Mouse (Mus musculus): ENCODE measurements around the gene Pds5a. TPM values are rescaled to one million over a fixed set of nuclear protein-coding genes. Genes with fewer than 3 reads are reported as not detected.

Gene Pds5a
- polyA plus RNA-seq, 1 experiment from 2014 or later = 19.8 TPM

GRCm38 (mm10) chr5:65710267-65710666 is 12.2 kb upstream of the Pds5a start:
- H3K27ac ChIP-seq (ENCODE audit: low read length) = no peak overlapping the region
- no peaks in the 10 kb centered on the region for H3K27me3 ChIP-seq (replicated peaks; ENCODE audit: insufficient read depth, low read length)
- H3K4me2 ChIP-seq (replicated peaks; ENCODE audit: low read depth, low read length) = no peak overlapping the region
- H3K4me3 ChIP-seq (ENCODE audit: low read depth, low read length) = no peak overlapping the region
- no peaks in the 10 kb centered on the region for H3K4me1 ChIP-seq (ENCODE audit: insufficient read depth, low read depth, low read length)
- TF ChIP-seq CTCF (IDR thresholded peaks at IDR 0.05) (no peak), EP300 (IDR thresholded peaks at IDR 0.05) (no peak)
- no peak overlapping the region for H3K9ac ChIP-seq (replicated peaks; ENCODE audit: low read depth)
- no peaks in the 10 kb centered on the region for H3K36me3 ChIP-seq (ENCODE audit: insufficient read depth, low read length)
- DNase-seq (ENCODE audit: low spot score) (no peak), ATAC-seq (no peak)
- WGBS = 45% methylated on average over 8 of the region's 8 CpGs
- H3K9me3 ChIP-seq (ENCODE audit: low read length) = no peaks in the 10 kb centered on the region

- Histone ChIP-seq H3K9ac (replicated peaks; ENCODE audit: low read depth) (no peak overlapping the region), H3K9me3 (ENCODE audit: low read length) (no peaks in the 10 kb centered on the region), H3K27me3 (replicated peaks; ENCODE audit: insufficient read depth, low read length) (no peaks in the 10 kb centered on the region), H3K27ac (ENCODE audit: low read length) (no peak overlapping the region), H3K4me2 (replicated peaks; ENCODE audit: low read depth, low read length) (no peak overlapping the region), H3K36me3 (ENCODE audit: insufficient read depth, low read length) (no peaks in the 10 kb centered on the region), H3K4me1 (ENCODE audit: insufficient read depth, low read depth, low read length) (no peaks in the 10 kb centered on the region), H3K4me3 (ENCODE audit: low read depth, low read length) (no peak overlapping the region)
- ATAC-seq = no peak
- no peak for DNase-seq (ENCODE audit: low spot score)
- no peak for TF ChIP-seq CTCF (IDR thresholded peaks at IDR 0.05)
- TF ChIP-seq EP300 (IDR thresholded peaks at IDR 0.05) = no peak
- 48% methylated on average over 5 of the region's 5 CpGs for WGBS
Observed at GRCm38 (mm10) chr5:65706979-65707378, 8.9 kb upstream of the Pds5a start.

GRCm38 (mm10) chr5:65706171-65706570 is 8.1 kb upstream of the Pds5a start:
- Histone ChIP-seq H3K4me1 (ENCODE audit: insufficient read depth, low read depth, low read length) (no peaks in the 10 kb centered on the region), H3K9me3 (ENCODE audit: low read length) (no peaks in the 10 kb centered on the region), H3K9ac (replicated peaks; ENCODE audit: low read depth) (no peak overlapping the region), H3K4me3 (ENCODE audit: low read depth, low read length) (no peak overlapping the region), H3K36me3 (ENCODE audit: insufficient read depth, low read length) (no peaks in the 10 kb centered on the region), H3K27me3 (replicated peaks; ENCODE audit: insufficient read depth, low read length) (no peaks in the 10 kb centered on the region), H3K27ac (ENCODE audit: low read length) (no peak overlapping the region), H3K4me2 (replicated peaks; ENCODE audit: low read depth, low read length) (no peak overlapping the region)
- no peak for ATAC-seq
- peak; percentile 31 for DNase-seq (ENCODE audit: low spot score)
- 74% methylated on average over 4 of the region's 4 CpGs for WGBS
- peak; percentile 52 for TF ChIP-seq CTCF (IDR thresholded peaks at IDR 0.05)
- TF ChIP-seq EP300 (IDR thresholded peaks at IDR 0.05) = no peak

GRCm38 (mm10) chr5:65704765-65705678 is 6.9 kb upstream of the Pds5a start:
- no peak for TF ChIP-seq EP300 (IDR thresholded peaks at IDR 0.05)
- TF ChIP-seq CTCF (IDR thresholded peaks at IDR 0.05) = no peak
- Histone ChIP-seq H3K4me2 (replicated peaks; ENCODE audit: low read depth, low read length) (no peak overlapping the region), H3K4me1 (ENCODE audit: insufficient read depth, low read depth, low read length) (no peaks in the 10 kb centered on the region), H3K9me3 (ENCODE audit: low read length) (no peaks in the 10 kb centered on the region), H3K9ac (replicated peaks; ENCODE audit: low read depth) (no peak overlapping the region), H3K4me3 (ENCODE audit: low read depth, low read length) (no peak overlapping the region), H3K27me3 (replicated peaks; ENCODE audit: insufficient read depth, low read length) (no peaks in the 10 kb centered on the region), H3K36me3 (ENCODE audit: insufficient read depth, low read length) (no peaks in the 10 kb centered on the region), H3K27ac (ENCODE audit: low read length) (no peak overlapping the region)
- no peak for ATAC-seq
- no peak for DNase-seq (ENCODE audit: low spot score)
- 73% methylated on average over 12 of the region's 12 CpGs for WGBS

GRCm38 (mm10) chr5:65703261-65703660 is 5.2 kb upstream of the Pds5a start:
- TF ChIP-seq EP300 (IDR thresholded peaks at IDR 0.05) = no peak
- no peak for TF ChIP-seq CTCF (IDR thresholded peaks at IDR 0.05)
- 63% methylated on average over 9 of the region's 9 CpGs for WGBS
- no peak overlapping the region for H3K4me2 ChIP-seq (replicated peaks; ENCODE audit: low read depth, low read length)

GRCm38 (mm10) chr5:65700102-65700501 is 2.0 kb upstream of the Pds5a start:
- DNase-seq (ENCODE audit: low spot score) (no peak), ATAC-seq (no peak)
- 86% methylated on average over 5 of the region's 5 CpGs for WGBS
- Histone ChIP-seq H3K4me3 (ENCODE audit: low read depth, low read length) (no peak overlapping the region), H3K36me3 (ENCODE audit: insufficient read depth, low read length) (no peaks in the 10 kb centered on the region), H3K4me2 (replicated peaks; ENCODE audit: low read depth, low read length) (no peak overlapping the region), H3K27ac (ENCODE audit: low read length) (no peak overlapping the region), H3K9me3 (ENCODE audit: low read length) (no peaks in the 10 kb centered on the region), H3K4me1 (ENCODE audit: insufficient read depth, low read depth, low read length) (peaks cover 6% of the 10 kb centered on the region; the same call in 1 of the 2 replicates), H3K27me3 (replicated peaks; ENCODE audit: insufficient read depth, low read length) (no peaks in the 10 kb centered on the region), H3K9ac (replicated peaks; ENCODE audit: low read depth) (no peak overlapping the region)
- no peak for TF ChIP-seq EP300 (IDR thresholded peaks at IDR 0.05)
- TF ChIP-seq CTCF (IDR thresholded peaks at IDR 0.05) = no peak

More at GRCm38 (mm10) chr5:65703261-65703660, 5.2 kb upstream of the Pds5a start:
- Histone ChIP-seq H3K9me3 (ENCODE audit: low read length) (no peaks in the 10 kb centered on the region), H3K27me3 (replicated peaks; ENCODE audit: insufficient read depth, low read length) (no peaks in the 10 kb centered on the region), H3K4me1 (ENCODE audit: insufficient read depth, low read depth, low read length) (no peaks in the 10 kb centered on the region), H3K9ac (replicated peaks; ENCODE audit: low read depth) (no peak overlapping the region), H3K4me3 (ENCODE audit: low read depth, low read length) (no peak overlapping the region), H3K36me3 (ENCODE audit: insufficient read depth, low read length) (no peaks in the 10 kb centered on the region), H3K27ac (ENCODE audit: low read length) (no peak overlapping the region)
- ATAC-seq (no peak), DNase-seq (ENCODE audit: low spot score) (no peak)

Measured in lung, postnatal 0 days (tissue).